Mouse (Mus musculus) heart, adult 2 months (tissue): ENCODE results near the gene Ptgs1.

ENCODE experiments used
- CTCF ChIP-seq: fragments of 200-600 bp; IDR thresholded peaks from 2 replicates; pipeline ENCODE4 v1.8.1; 2022; ENCODE audit warnings: antibody characterized with exemption, mild to moderate bottlenecking, moderate library complexity
- EP300 ChIP-seq: fragments of 200-500 bp; IDR thresholded peaks from 2 replicates; pipeline ENCODE4 v1.6.1; 2011; ENCODE audit warnings: low read depth, low read length, control low read depth; ENCODE audit not compliant: insufficient read depth

DNA sequence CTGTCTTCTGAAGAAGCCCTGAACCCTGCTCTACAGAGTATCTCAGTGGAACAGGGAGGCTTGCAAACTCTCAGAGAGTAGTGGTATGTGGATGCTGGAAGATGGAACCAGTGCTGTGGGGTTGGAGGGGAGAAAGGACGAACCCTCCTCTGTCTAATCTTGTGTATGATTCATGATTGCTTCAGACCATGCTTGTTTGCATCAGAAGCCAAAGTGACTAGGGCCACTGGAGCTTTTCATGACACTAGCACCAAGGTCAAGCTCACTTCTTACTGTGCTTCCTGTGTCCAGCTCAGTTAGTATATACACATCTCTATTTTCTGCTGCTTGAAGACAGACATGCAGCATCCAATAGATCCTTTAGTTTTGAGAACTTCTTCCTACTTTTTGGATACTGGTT is 50.9 kb downstream of the Ptgs1 start:
- no peak for TF ChIP-seq CTCF
- no peak for TF ChIP-seq EP300
